Mouse (Mus musculus): ENCODE data around the gene Osbpl5.
A peak's percentile ranks its signal among the peaks of the same experiment; 100 is the strongest.

Osbpl5 gene

DNA sequence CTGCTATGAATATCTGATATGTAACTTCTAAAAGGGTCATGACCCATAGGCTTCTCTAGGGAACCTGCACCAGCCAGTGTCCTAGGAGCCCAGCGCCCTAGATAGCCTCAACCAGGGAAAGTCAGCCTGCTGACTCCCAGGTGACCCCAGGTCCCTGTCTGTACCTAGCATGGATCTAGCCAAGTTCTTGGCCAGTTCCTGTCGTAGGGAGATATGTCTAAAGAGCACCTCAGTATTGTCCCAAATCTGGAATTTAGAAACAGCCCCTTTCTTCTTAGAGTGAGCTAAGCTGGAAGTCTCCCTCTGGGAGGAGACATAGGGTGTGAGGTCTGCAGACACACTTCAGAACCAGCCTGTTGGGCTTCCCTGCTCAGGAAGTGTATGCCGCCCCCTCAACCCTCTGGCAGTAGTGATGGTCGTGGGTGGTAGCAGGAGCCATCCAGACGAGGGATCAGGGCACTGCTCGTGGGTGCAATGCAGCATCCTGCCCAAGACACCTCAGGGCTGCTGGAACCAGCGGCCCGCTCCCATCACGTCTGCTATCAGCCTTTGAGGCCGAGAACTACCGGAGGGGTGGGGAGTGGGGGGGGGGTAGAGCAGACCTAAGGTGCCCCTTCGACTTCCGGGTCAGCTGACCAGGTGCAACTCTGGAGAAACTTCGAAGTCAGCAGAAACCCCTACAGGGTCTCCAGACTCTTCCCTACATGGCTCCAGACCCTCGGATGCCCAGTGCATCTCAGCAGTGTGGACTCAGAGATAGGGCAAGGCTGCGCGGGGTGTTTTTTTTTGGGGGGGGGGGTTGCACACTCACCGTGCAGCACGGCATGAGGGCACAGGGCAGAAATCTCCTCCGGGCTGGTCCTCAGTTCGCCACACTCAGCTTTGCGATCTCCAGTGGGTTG lies at the start of gene Osbpl5:
Gene Osbpl5, minus strand, starts transcription at position 861 of the 902 bp plus-strand sequence.
- DNase-seq (ENCODE audit: low spot score) = no peak

DNA sequence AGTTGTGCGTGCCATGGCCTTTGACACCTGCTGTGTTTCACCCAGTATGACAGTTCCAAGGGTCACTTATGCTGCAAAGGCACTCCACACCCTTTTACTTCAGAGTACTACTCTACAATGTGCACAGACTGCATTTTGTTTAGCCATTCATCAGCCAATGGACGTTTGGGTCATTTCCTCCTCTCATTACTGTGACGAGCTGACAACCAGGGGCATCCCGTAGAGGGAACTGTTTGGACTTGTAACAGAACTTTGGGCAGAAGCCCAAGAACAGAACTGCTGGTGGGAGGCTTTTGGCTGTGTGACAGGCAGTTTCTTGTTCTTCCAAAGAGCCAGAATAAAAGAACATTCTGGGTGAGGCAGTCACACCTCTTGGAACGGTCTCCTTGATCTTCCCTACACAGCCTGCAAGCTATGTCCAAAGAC lies 48.4 kb upstream of the Osbpl5 start:
- peak; percentile 30 for DNase-seq (ENCODE audit: low spot score)

DNA sequence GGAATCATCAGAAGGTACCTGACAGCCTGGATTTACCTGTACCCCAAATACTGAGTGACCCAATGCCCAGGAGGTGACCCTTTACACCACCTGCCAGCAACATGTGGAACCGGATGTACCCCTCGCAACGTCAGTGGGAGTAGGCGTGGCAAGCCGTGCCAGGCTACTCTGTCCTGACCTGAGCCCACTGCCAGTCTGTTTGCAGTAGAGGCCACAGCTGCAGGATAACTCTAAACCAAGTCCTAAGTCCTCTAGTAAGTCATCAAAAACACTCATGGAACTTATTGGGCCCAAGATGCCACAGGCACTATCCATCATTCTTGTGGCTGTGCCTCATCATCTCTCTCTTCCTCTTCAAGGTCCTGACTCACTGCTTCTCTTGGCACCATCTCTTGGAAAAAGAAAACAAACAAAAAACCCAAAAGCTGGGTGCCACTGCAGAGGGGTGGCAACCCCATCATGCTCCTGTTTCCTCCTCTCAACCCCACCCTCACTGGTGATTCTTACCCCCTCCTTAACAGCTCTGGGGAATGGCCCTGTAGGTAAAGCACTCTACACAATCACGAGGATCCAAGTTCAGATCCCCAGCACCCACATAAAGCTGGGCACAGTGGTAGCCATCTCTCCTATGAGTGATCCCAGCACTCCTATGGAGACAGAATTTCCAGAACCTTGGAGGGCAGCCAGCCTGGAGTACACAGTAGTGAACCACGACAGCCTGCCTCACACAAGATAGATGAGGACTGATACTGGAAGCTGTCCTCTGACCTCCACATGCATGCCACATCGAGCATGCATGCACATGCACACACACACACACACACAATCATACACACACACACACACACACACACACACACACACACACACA lies 44.6 kb upstream of the Osbpl5 start:
- DNase-seq (ENCODE audit: low spot score) = no peak

DNA sequence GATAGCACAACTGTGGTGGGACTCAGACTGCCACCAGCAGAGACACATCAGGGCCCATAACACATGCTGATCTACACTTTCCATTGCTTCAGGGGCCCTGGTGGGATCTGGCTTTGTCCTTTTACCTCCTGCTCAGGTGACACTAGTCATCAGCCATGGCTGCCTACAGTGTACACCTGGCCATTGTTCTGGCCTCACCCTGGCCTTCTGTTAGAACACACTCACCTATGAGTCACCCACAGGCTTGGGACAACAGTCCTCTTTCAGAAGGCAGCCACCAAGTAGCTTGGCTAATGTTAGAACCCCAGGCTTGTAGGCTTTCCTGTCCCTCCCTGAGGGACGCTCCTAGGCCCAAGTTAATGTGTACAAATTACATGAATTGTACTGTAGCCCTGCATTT lies 44.0 kb upstream of the Osbpl5 start:
- no peak for DNase-seq (ENCODE audit: low spot score)

DNA sequence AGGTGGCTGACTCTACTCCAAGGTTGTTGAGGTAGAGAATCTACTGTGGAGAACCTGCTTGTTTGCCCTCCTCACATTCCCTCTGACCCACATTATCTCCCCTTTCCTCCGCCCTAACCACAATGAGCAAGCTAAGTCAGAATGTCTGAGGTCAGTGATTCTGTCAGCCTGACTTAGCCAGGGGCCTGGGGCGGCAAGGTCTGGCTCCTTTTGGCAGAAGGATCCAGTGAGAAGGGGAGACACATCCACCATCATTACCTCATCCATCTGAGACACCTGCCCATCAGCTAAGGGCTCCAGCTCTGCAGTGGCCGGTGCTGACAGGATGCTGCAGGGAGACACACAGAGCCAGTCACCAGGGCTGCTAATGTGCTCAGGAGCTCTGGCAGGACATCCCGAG lies 42.0 kb upstream of the Osbpl5 start:
- no peak for DNase-seq (ENCODE audit: low spot score)

DNA sequence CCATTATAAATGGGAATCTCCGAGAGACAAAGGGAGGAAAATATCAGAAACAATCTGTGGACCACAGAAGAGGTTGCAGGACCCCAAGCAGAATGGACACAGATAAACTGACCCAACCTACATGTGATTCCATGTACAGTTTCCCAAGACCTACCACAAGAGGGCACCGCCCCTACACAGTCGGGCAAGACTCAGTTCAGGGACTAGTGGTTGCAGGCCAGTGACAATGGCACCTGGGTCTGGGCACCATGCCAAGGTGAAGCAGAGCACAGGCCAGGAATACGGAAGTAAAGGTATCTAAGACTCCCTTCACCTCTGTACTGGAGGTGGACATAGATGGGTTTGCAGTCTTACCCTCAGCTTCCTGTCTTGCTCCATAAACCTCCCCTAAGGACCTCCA lies 36.3 kb upstream of the Osbpl5 start:
- no peak for DNase-seq (ENCODE audit: low spot score)

DNA sequence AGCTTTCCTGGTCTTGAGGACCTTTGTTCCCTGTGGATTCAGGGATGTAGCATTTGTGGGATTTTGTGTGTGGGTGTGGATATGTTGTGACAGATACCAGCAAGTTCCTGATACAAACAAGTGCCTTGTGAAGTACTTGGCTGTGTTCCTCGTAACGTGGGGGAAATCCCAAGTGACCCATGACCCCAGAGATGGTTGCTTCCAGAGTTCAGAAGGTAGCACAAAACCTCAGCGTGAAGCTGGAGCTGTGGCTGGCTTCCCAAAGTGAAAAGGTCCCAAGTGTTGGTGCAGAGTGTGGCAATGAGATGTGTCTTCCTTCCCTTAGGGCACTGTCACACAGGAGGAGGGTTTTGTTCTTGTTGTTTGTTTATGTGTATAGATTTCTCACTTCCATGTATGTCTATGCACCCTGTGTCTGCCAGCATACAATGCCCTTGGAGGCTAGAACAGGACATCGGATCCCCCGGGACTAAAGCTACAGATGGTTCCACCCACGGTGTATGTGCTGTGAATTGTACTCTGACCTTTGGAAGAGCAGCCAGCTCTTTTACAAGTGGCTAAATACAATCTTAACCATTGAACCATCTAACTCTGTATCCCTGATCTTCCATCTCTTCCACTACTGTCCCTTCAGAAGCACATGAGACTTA lies 35.7 kb upstream of the Osbpl5 start:
- DNase-seq (ENCODE audit: low spot score) = no peak

DNA sequence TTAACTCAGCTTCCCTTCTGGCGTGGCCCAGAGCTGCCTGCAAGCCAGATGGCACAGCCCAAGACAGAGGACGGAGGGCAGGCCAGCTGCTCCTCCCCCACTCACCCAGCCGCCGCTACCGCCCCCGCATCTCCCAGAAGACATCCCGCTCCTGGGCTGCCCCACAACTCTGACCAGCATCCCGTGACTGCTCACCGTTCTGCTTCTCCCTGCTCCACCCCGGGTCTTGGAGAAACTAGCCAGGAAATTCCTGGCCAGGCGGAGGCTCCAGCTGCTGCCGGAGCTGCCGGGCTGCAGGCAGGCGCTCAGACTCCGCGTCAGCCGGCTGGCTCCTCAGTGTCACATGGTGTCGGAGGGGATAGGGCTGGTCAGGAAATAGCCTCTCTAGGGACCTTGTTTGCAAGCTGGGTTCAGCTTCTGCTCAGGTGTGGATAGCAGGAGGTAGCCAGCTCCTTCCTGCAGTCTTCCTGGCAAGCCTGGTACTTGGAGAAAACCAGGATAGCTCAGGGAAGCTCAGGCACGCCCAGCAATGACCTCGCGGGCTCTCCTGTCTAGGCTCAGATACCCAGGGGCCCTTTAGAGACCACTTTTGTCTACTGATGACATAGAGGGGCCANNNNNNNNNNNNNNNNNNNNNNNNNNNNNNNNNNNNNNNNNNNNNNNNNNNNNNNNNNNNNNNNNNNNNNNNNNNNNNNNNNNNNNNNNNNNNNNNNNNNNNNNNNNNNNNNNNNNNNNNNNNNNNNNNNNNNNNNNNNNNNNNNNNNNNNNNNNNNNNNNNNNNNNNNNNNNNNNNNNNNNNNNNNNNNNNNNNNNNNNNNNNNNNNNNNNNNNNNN lies 27.4 kb upstream of the Osbpl5 start, which contains the start of gene Mrgpre:
Gene Mrgpre, minus strand, starts transcription at position 505 of the 834 bp plus-strand sequence.
- peak; percentile 20 for DNase-seq (ENCODE audit: low spot score)

DNA sequence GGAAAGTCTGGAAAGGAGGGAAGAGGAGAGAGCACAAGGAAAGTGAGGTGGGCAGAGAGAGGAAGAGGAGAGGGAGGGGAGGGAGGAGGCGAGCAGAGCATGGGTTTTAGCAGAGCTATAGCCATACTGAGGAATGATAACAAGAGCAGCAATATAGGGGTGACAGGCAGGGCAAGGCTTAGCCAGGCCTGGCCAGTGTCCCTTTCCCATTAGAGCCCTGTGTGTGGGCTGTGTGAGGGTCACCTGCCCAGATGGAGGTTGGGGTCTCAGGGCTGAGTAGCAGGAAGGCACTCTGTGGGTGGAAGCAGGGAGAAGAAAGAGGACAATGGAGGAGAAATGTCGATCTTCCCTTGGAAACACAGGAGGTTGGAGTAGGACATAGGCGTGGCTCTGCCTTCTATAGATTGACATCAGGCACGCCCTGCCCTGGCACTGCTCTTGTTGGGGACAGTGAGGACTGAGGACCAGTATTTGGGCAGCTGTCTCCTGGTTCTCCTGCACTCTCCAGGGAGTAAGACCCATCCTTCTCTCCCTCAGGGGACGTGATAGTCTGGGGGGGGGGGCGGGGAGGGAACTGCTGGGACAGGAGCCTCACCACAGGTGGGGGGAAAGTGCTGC lies 26.7 kb upstream of the Osbpl5 start:
- no peak for DNase-seq (ENCODE audit: low spot score)

DNA sequence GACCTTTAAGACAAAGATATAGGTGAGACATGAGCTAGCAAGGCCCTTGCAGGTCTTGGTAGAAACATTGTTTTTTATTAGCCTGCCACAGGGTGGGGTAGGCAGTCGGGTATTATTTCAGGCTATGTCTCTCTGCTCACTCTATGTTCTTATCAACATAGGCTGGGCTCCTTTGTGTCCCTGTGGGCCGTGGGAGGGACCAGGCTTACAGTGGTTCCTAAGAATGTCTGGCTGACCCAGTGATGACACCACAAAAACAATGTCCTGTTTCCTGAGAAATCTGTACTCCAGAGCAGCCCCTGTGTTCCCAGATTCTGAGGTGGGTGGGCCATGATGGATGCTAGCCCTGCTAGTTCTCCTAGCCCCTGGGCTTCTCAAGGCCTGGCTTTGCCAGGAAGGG lies 20.6 kb upstream of the Osbpl5 start:
- no peak for DNase-seq (ENCODE audit: low spot score)

DNA sequence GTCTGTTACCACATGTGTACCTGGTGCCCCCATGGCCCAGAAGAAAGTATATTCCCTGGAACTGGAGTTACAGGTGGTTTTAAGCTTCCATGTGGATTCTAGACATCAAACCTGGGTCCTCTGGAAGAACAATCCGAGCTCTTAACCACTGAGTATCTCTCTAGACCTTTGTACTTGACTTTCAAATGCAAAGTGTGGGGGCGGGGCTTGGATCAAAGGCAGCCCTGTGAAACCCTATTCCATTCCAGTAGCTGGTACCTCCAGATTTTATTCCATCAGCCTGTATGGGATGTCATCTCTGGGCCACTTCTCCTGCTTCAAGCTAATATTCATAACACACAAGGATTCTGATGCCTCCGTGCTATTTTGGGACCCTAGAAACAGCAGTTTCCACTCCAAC lies 19.4 kb upstream of the Osbpl5 start:
- DNase-seq (ENCODE audit: low spot score) = no peak

DNA sequence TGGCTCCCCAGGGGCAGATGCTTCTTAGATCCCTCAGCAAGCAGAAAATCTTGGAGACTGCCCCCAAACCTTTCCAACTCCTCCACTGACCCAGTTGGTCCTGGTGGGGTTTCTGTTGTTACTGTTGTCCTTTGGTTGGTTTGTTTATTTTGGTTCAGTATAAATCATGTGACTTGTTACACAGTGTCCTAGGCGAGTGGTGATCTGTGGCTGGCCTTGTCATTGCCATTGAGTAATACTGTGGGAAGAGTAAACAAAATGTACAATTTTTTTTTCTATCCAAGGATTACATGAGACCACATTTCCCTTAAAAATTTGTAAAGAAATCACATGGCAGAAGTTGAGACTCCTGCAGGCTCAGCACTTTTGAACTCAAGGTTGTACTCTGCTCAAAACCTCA lies 12.7 kb upstream of the Osbpl5 start:
- no peak for DNase-seq (ENCODE audit: low spot score)

DNA sequence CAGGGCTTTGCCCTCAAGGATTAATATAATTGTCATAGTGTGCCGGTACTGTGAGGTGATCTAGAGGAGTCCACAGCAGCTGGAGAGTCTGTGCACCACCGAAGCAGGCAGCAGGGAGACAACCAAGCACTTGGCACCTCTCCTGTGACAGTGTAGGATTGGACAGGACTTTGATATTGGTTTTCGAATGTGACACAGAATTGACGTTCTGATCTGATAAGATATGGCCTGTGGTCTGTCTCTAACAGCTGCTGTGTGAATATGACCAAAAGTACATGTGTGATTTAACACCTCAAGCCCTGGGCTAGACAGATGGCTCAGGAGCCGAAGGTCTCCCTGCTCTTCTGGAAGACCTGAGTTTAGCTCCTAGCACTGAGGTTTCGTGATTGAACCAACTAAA lies 11.5 kb upstream of the Osbpl5 start:
- DNase-seq (ENCODE audit: low spot score) = no peak

DNA sequence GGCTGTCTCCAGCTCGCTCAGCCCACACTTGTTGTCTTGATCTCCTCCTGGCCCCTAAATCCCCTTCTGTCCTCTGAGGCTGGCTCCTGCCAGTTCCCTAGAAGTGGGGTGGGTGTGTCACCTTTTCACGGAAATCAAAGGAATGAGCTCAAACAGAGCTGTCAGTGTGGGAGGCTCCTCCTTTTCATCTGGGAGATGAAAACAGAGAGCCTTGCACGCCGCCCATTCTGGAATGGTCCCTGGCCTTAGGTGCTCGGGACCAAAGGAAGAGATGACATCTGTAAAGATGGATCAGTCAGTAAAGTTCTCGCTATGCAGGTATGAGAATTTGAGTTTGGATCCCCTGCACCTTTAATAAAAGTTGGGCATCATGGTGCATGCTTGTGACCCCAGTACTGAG lies 10.1 kb upstream of the Osbpl5 start, which contains the start of gene Mrgprg:
Gene Mrgprg, minus strand, starts transcription at position 101 of the 400 bp plus-strand sequence.
- DNase-seq (ENCODE audit: low spot score) = no peak

DNA sequence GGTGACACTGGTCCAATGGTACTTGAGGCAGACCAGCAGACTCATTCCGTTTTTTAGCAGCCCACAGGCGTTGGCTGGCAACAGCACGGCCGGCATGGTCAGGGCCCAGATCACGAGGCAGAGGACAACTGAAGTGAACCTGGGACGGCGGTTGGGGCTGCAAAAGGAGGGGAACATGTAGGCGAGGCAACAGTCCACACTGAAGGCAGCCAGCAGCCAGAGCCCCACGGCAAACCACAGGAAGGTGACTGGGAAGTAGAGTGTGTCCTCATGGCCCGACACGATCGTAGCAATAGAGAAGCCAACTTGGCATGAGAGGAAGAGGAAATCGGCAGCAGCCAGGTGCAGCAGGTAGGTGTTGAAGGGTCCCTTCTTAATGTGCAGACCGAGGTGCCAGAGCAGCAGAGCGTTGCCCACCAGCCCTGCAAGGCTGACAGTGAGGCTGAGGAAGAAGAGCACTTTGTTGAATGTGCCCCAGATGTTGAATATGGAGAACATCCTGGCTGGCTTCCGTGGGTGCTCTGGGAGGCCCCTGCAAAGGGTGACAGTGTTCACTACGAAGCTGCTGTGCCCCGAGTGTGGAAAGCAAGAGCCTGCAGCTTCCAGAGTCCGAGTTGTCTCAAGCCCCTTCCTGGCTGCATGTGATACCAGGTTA lies 8.2 kb upstream of the Osbpl5 start:
- DNase-seq (ENCODE audit: low spot score) = no peak

DNA sequence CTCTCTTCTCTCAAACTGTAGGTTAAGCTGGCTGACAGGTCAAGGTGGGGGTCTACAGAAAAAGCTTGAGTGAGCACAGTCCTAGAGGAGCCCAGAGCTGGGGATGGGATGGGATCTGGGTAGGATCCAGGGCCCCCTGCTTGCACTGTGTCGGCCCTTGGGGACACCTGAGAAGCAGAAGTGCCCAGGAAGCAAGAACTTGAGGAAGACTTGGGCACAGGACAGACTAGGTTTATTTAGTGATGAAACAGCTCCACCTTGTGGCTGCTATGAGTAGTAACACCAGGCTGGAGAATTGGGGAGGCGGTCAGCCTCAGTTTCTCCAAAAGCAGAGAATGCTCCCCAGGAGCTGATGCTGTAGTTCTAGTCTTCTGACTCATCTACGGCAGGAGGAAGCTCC lies 7.0 kb upstream of the Osbpl5 start:
- DNase-seq (ENCODE audit: low spot score) = no peak

DNA sequence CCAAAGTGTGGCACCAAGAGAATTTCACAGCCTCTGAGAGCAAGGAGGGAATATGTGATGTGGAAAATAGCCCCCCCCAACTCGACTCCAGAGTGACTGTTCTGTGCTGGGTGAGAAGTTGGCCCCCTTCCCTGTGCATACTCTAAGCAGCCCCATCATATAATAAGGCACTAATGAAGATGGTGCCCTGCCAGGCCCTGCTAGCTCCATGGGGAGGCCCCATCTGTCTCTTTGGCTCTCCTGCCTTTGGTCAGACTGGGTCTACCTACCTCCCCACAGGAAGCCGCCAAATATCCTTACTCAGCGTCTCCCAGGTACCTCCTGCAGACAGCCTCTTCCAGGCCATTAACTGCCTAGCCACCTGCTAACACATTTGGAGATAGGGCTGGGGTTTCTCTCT lies 2.2 kb upstream of the Osbpl5 start:
- DNase-seq (ENCODE audit: low spot score) = no peak

DNA sequence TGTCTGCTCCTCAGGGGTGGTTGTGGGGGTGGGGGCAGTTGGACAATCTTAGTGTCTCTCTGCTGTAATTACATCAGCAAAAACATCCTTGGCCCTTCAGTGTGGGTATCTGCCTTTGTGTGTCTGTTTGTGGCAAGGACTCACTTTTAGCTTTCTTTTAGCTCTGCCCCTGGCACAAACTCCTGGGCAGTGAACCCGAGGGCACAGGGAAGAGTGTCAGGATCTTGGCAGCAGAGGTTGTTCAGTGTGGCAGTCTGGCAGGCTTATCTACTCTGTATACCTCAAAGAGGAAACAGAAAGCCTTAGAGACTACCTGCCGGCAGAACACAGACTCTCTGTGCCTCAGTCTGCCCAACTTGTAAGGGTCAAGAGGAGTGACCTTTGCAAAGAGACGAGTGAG lies 911 bp upstream of the Osbpl5 start:
- no peak for DNase-seq (ENCODE audit: low spot score)

DNA sequence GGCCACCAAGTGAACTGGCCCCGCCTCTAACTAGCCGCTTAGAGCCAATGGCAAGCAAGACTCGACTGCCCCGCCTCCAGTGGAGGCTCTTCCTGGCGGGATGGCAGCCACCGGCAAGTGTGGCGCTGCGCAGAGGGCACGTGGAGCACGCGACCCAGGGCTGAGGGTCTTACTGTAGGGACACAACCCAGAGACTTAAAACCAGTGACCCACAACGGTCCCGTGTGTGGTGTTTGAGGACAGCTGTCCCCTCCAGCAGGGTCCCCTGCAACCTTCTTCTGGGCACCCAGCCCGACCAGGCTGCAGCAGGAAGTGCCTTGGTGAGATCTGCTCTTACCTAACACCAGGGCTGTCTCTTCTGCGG lies 224 bp upstream of the Osbpl5 start:
- DNase-seq (ENCODE audit: low spot score) = no peak

DNA sequence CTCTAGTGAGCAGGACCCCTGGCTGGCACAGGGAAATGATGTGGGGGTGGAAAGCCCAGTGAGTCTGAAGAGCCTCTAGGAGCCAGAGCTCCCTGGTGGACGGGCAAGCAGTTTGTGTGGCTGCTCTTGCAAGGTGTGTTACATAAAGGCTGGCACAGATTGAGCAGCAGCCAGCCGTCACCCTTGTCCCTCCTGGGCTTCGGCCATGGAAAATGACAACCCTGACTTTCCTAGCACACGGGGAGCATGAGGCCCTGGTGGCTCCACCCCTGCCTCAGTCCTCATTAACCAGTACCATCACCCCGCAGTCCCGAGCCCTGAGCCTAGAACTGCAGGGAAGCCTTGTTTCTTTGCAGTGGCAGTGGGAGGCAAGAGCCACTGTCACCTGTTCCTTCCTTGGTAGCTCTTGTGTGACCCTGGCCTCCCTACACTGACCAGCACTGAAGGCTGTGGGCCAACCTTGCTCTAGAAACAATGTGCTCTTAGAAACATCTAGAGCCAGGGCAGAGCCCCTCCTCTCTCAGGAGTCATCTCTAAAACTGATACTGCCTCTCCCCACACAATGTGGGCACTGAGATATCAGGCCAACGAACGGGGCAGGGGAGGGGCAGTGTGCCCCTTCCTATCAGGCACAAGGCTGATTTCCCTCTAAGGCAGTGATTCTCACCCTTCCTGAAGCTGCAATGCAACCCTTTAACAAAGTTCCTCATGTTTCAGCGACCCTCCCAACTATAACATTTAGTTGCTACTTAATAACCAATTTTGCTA lies 1.2 kb downstream of the Osbpl5 start:
- no peak for DNase-seq (ENCODE audit: low spot score)
